Mouse (Mus musculus): ENCODE measurements around the gene Dusp22.

Dusp22 gene

GRCm38 (mm10) chr13:30669277-30669676 is 9.5 kb downstream of the Dusp22 start:
- no peak for DNase-seq (ENCODE audit: low spot score in 2 of 2)

- no peak for DNase-seq (ENCODE audit: low spot score in 2 of 2)
Observed at GRCm38 (mm10) chr13:30673878-30674277, 14.1 kb downstream of the Dusp22 start.

GRCm38 (mm10) chr13:30678822-30679221 is 19.0 kb downstream of the Dusp22 start:
- DNase-seq (ENCODE audit: low spot score in 2 of 2), result no peak

GRCm38 (mm10) chr13:30681866-30682265 is 22.1 kb downstream of the Dusp22 start:
- no peak for DNase-seq (ENCODE audit: low spot score in 2 of 2)

- DNase-seq (ENCODE audit: low spot score in 2 of 2), result no peak
Observed at GRCm38 (mm10) chr13:30682328-30682727, 22.5 kb downstream of the Dusp22 start.

GRCm38 (mm10) chr13:30684614-30685122 is 24.9 kb downstream of the Dusp22 start:
- DNase-seq (ENCODE audit: low spot score in 2 of 2), result no peak

- no peak for DNase-seq (ENCODE audit: low spot score in 2 of 2)
Observed at GRCm38 (mm10) chr13:30685957-30686356, 26.2 kb downstream of the Dusp22 start.

GRCm38 (mm10) chr13:30688035-30688616 is 28.3 kb downstream of the Dusp22 start:
- no peak for DNase-seq (ENCODE audit: low spot score in 2 of 2)

- DNase-seq (ENCODE audit: low spot score in 2 of 2), result no peak
Observed at GRCm38 (mm10) chr13:30689475-30689874, 29.7 kb downstream of the Dusp22 start.

GRCm38 (mm10) chr13:30691441-30692292 is 31.9 kb downstream of the Dusp22 start:
- no peak for DNase-seq (ENCODE audit: low spot score in 2 of 2)

GRCm38 (mm10) chr13:30692644-30693385 is 33.0 kb downstream of the Dusp22 start:
- no peak for DNase-seq (ENCODE audit: low spot score in 2 of 2)

- no peak for DNase-seq (ENCODE audit: low spot score in 2 of 2)
Observed at GRCm38 (mm10) chr13:30695232-30695631, 35.4 kb downstream of the Dusp22 start.

GRCm38 (mm10) chr13:30695890-30696289 is 36.1 kb downstream of the Dusp22 start:
- no peak for DNase-seq (ENCODE audit: low spot score in 2 of 2)

- DNase-seq (ENCODE audit: low spot score in 2 of 2), result no peak
Observed at GRCm38 (mm10) chr13:30697880-30698279, 38.1 kb downstream of the Dusp22 start.

- DNase-seq (ENCODE audit: low spot score in 2 of 2), result no peak
Observed at GRCm38 (mm10) chr13:30702695-30703094, 42.9 kb downstream of the Dusp22 start.

GRCm38 (mm10) chr13:30704246-30705095 is 44.7 kb downstream of the Dusp22 start:
- DNase-seq (ENCODE audit: low spot score in 2 of 2), result no peak

- DNase-seq (ENCODE audit: low spot score in 2 of 2), result no peak
Observed at GRCm38 (mm10) chr13:30711066-30711465, 51.3 kb downstream of the Dusp22 start.

GRCm38 (mm10) chr13:30711711-30712110 is 51.9 kb downstream of the Dusp22 start:
- no peak for DNase-seq (ENCODE audit: low spot score in 2 of 2)

- DNase-seq (ENCODE audit: low spot score in 2 of 2), result no peak
Observed at GRCm38 (mm10) chr13:30712280-30712679, 52.5 kb downstream of the Dusp22 start.

GRCm38 (mm10) chr13:30713621-30714020 is 53.8 kb downstream of the Dusp22 start:
- no peak for DNase-seq (ENCODE audit: low spot score in 2 of 2)

- DNase-seq (ENCODE audit: low spot score in 2 of 2), result no peak
Observed at GRCm38 (mm10) chr13:30714552-30714951, 54.8 kb downstream of the Dusp22 start.
